Mouse (Mus musculus) thymus, postnatal 0 days (tissue): ENCODE measurements around the gene Cyb5d1. TPM values are rescaled to one million over a fixed set of nuclear protein-coding genes. Genes with fewer than 3 reads are reported as not detected.

Source experiments
- DNase-seq: peaks from one replicate; pipeline ENCODE4 v3.0.0-alpha.2; 2015; ENCODE audit warnings: low spot score
- polyA plus RNA-seq: library from polyadenylated mRNA; unstranded; fragments of >200 nt; fragmentation: Nextera tagmentation; extraction: Ambion mirVana; gene quantifications from 2 replicates; pipeline ENCODE4 v1.2.1, GENCODE M21; 2015

Gene Cyb5d1
- polyA plus RNA-seq, 1 experiment from 2014 or later = 28.3 TPM

- no peak for DNase-seq
Measured at GRCm38 (mm10) chr11:69416509-69416908, 21.1 kb upstream of the Cyb5d1 start.

GRCm38 (mm10) chr11:69415668-69416451 is 20.4 kb upstream of the Cyb5d1 start:
- peak; percentile 70 for DNase-seq

GRCm38 (mm10) chr11:69415327-69415667 is 19.9 kb upstream of the Cyb5d1 start:
- no peak for DNase-seq

DNA sequence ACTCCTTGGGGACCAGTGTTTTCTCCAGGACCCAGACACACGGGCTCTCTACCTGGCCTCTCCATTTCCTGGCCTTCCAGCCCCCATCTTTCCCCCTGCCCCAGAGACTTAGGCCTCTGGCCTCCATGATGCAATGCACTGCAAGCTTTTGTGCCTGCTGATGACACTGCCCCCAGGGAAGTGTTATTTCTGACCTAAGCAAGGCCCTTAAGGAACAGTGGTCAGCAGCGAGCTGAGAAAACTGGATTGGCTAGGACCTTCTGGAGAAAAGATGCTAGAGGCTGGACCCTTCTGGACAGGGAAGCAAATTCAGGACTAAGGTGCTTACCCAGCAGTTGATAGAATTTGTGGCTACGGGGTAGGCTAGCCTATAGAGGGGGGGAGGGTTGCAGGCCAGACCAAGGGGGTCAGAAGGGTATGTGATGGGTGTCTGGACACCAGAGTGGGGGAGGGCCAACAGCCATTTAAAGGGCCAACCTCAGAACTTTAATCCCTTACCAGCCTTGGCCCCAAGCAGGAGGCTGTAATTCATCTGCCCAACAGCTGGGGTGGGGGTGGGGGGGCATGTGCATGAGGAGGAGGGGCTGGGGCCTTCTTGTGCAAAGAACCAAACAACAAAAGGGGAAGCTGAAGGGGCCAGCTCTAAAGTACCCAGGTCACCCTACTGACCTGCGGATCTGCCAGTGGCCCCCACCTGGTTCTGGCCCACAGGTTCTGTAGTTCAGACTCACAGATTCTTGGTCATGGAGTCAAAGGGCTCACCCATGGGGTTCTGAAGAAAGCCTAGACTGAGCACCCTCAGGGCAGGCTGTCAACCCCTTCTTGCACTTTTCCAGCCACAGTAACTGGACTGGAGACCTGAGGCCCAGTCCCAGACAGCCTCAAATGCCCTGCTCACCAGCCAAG is 19.2 kb upstream of the Cyb5d1 start:
- no peak for DNase-seq

DNA sequence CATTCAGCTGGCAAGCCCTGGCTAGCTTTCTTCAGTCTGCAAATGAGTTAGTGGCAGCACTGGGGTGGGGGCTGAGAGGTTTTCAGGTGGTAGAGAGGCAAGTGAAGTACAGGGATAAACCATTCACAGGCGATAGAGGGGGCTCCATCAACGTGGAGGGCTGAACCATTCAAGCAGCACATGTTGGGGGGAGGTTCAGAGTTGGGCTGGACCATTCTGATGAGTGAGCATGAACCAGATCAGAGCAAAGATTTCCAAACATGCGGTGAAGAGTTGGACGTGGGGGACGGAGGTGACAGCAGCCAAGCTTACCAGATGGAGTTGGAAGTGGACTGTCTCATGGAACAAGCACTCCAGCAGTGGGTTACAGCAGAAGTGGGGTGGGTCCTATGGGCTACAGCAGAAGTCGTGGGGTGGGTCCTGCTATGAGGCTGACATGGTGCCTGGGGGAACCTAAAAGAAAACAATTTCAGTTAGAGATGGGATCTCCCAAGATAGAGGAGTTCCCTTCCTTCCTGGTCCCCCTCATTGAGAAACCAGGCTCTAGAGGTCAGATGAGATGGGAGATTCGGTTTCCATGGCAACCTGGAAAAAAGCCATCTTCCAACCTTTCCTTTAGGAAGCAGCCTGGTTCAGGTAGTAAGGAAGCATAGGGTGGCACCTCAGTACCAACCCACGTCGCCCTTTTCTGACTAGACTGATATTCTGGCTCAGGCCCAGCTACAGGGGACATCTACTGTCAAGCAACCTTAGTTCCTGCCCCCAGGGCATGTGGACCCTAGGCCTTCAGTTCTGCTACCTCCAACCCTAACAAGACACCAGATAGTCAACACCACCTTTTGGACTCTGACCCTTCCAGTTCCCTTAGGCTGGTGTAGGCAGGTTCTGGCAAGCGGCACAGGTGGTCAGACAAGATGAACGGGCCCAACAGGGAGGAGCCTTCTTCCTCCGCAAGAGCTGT is 18.1 kb upstream of the Cyb5d1 start, which contains the start of gene Kdm6b:
Kdm6b (minus strand) TSS at position 455 of the 961 bp plus-strand sequence.
- DNase-seq = peak; percentile 87

DNA sequence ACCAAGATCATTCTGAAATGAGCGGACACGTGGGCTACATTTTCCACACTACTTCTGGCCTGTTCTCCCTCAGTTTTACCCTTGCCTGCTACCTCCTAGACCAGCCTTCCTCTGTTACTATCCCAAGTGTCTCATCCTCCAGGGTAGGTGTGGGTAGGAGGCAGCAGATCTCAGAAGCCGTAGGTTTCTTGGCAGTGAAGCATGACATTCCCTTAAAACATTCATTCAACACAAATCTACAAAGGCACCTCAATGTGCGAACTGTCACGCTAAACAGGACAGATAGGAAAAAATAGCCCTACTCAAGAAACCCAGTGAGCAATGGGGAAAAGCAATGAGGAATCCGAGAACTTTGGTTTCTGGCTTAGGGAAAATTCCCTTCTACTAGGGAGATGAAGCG is 17.1 kb upstream of the Cyb5d1 start:
- DNase-seq = no peak

- peak; percentile 75 for DNase-seq
Measured at GRCm38 (mm10) chr11:69411538-69412203, 16.2 kb upstream of the Cyb5d1 start.

DNA sequence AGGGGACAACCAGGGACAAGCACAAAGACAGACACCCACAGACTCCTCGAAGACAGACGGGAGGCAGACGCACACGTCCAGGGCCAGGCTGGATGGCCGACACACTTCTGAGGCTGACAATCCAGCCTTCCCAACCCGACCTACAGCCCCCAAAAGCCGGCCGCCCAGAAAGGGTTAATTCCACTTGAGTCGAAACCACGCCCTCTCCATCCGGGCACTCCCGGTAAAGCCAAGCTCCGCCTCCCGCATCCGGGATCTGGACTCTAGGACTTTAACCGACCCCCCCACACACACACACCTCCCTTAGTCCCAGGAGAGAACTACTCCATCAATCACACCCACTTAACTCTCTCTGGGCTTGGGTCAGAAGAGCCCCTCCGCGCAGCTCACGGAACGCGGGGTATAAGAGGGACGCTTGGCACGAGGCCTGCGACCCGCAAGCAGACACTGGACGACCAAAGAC is 15.7 kb upstream of the Cyb5d1 start:
- DNase-seq = peak; percentile 92

GRCm38 (mm10) chr11:69410310-69411072 is 15.1 kb upstream of the Cyb5d1 start:
- DNase-seq = peak; percentile 71

DNA sequence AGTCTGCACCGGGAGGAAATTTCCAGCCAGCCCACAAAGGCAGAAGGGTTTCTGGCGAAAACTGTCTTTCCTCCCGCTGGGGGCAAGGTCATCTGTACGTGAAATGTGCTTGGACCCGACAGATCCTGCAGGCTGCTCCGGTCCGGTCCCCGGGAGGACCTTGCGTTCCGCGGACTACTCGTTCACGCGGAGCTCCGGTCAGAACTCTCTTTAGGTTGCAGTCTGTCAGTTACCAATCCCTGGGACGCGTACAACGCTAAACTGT is 14.5 kb upstream of the Cyb5d1 start:
- DNase-seq = no peak

GRCm38 (mm10) chr11:69409378-69410044 is 14.1 kb upstream of the Cyb5d1 start:
- peak; percentile 93 for DNase-seq

GRCm38 (mm10) chr11:69408541-69409377 is 13.3 kb upstream of the Cyb5d1 start:
- peak; percentile 90 for DNase-seq

GRCm38 (mm10) chr11:69407724-69408004 is 12.2 kb upstream of the Cyb5d1 start:
- no peak for DNase-seq

GRCm38 (mm10) chr11:69406867-69407723 is 11.7 kb upstream of the Cyb5d1 start:
- DNase-seq = no peak

DNA sequence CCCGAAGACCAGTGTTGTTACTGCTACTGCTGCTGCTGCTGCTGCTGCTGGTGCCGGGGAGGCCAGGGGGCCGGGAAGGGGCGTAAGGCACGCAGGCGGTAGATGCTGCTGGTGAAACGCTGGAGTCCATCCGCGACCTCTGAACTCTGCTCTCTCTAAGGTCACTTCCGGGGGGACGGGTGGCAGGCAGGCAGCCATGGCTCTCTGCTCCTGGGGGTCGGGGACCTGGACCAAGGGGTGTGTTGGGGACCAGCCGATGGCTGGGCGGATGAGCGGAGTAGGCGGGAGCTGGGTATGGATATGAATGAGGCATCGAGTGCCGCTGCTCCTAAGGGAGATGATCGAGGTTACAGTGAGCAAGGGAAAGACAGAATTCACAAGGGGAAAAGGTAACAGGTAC is 10.9 kb upstream of the Cyb5d1 start:
- no peak for DNase-seq

DNA sequence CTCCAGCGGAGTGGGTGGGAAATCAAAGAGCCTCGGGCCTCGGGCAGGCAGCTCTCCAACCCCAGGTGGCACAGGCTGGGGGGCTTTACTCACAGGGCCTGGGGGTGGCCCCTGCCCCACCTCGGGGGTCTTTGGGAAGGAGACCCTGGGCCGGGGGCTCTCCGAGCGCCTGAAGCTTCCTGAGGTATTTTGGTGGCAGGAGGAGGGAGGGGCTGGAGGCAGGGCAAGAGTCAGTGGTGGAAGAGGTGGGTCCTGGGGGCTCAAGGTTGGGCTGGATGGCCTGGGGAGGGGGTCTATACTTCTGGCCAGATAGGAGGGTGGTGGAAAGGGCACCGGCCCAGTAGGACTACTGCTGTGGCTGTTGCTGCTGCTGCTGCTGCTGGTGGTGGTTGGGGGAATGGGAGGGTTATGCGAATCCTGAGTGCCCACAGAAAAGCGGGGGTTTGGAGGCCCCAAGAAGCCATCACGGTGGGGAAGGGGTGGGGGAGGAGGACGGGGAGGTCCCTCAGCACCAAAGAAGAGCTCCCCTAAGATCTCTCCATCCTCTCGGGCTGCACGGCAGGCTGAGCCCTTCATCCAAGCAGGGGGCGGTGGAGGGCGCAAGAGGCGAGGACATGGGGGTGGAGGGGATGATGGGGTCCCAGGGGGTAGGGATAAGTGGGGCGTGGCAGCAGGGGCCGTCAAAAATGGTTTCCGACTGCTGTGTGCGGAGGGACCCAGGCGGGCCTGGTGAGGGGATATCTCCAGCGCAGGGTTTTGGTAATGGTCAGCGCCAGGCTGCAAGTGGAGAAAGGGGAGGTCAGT is 10.2 kb upstream of the Cyb5d1 start:
- DNase-seq = no peak
